ENCODE assay signal across 19 mouse cellular contexts in genomic region chr8:95782628-95783027, GRCm38 (mm10). TPM values are rescaled to one million over a fixed set of nuclear protein-coding genes. Genes with fewer than 3 reads are reported as not detected.
DNase-seq lines count a peak whose midpoint lies in the region; ATAC-seq and TF ChIP-seq lines count a peak whose summit lies in the region.
"Had no signal": no experiment of that assay in that cellular context is flagged by ENCODE, and none has a peak within 500 bp of the region (broad histone marks: within the 10 kb centered on the region; RNA-seq: fewer than 3 reads in every experiment).

No protein-coding gene starts in this region.

- ATAC-seq in heart, postnatal 0 days (ENCODE audit: insufficient read depth, low read depth), result no peak; the same call in 1 of the 2 replicates
- ATAC-seq in kidney, postnatal 0 days (replicated peaks; ENCODE audit: low FRiP score, low read depth), result no peak
- ATAC-seq in midbrain, postnatal 0 days (ENCODE audit: low FRiP score), result no peak
- ATAC-seq in midbrain, embryonic 14.5 days (ENCODE audit: low FRiP score, low TSS enrichment), result no peak
- ATAC-seq: CD4-positive, CD25-positive, alpha-beta regulatory T cell, adult 4 months; forebrain, embryonic 13.5 days; forebrain, postnatal 0 days; hindbrain, embryonic 16.5 days had no signal

- H3K4me3 ChIP-seq in heart, postnatal 0 days (ENCODE audit: low read depth, low read length), result no peak overlapping the region
- no peak overlapping the region for H3K4me3 ChIP-seq in kidney, postnatal 0 days (replicated peaks; ENCODE audit: low read depth, low read length)
- H3K4me3 ChIP-seq in midbrain, postnatal 0 days (ENCODE audit: low read depth, low read length), result no peak overlapping the region
- H3K4me3 ChIP-seq in midbrain, embryonic 14.5 days (replicated peaks; ENCODE audit: low read depth, low read length), result no peak overlapping the region
- H3K4me3 ChIP-seq: embryonic facial prominence, embryonic 10.5 days; forebrain, embryonic 13.5 days had no signal

- no peak overlapping the region for H3K9ac ChIP-seq in heart, postnatal 0 days (replicated peaks; ENCODE audit: low read depth, low read length)
- H3K9ac ChIP-seq in kidney, postnatal 0 days (ENCODE audit: low read depth, low read length), result no peak overlapping the region
- H3K9ac ChIP-seq in midbrain, postnatal 0 days (replicated peaks; ENCODE audit: low read length, poor library complexity, severe bottlenecking), result no peak overlapping the region
- no peak overlapping the region for H3K9ac ChIP-seq in midbrain, embryonic 14.5 days (replicated peaks; ENCODE audit: low read length)
- H3K9ac ChIP-seq: forebrain, embryonic 13.5 days; forebrain, postnatal 0 days had no signal

- no peaks in the 10 kb centered on the region for H3K9me3 ChIP-seq in heart, postnatal 0 days (replicated peaks; ENCODE audit: control insufficient read depth, low read length)
- no peaks in the 10 kb centered on the region for H3K9me3 ChIP-seq in kidney, postnatal 0 days (replicated peaks; ENCODE audit: low read length)
- no peaks in the 10 kb centered on the region for H3K9me3 ChIP-seq in midbrain, postnatal 0 days (ENCODE audit: low read length)
- no peaks in the 10 kb centered on the region for H3K9me3 ChIP-seq in midbrain, embryonic 14.5 days (ENCODE audit: control insufficient read depth, low read length)
- H3K9me3 ChIP-seq: forebrain, embryonic 13.5 days had no signal

- DNase-seq in gastrocnemius, adult 18-20 months (ENCODE audit: low spot score), result peak; percentile 16
- DNase-seq in gastrocnemius, postnatal 10 days, result no peak
- DNase-seq in heart, postnatal 0 days (ENCODE audit: low spot score), result peak; percentile 24
- no peak for DNase-seq in heart, postnatal 36 days
- DNase-seq in kidney, postnatal 0 days (ENCODE audit: low spot score), result no peak
- DNase-seq in kidney, postnatal 10 days, result no peak
- no peak for DNase-seq in midbrain, postnatal 0 days (ENCODE audit: low spot score)
- DNase-seq in midbrain, embryonic 14.5 days, result no peak
- DNase-seq: adrenal gland, postnatal 10 days; B cell, adult 2 months; cerebellum, adult 11-12 months; cerebellum, adult 9-11 months; cerebellum, postnatal 36 days; forebrain, postnatal 0 days; gastrocnemius, postnatal 14 days had no signal

- H3K27ac ChIP-seq in heart, postnatal 0 days (ENCODE audit: low read depth), result no peak overlapping the region
- no peak overlapping the region for H3K27ac ChIP-seq in kidney, postnatal 0 days
- no peak overlapping the region for H3K27ac ChIP-seq in midbrain, postnatal 0 days (ENCODE audit: low read depth, low read length)
- no peak overlapping the region for H3K27ac ChIP-seq in midbrain, embryonic 14.5 days (replicated peaks; ENCODE audit: low read depth, low read length)
- H3K27ac ChIP-seq: embryonic facial prominence, embryonic 10.5 days; forebrain, embryonic 13.5 days had no signal

- intact Hi-C loops in heart, postnatal 36 days (cut with DNase I), result loop anchor here (5.0 kb wide), 1 partner anchor 50 kb away; no protein-coding TSS in a partner anchor

- no peak overlapping the region for H3K4me2 ChIP-seq in heart, postnatal 0 days (ENCODE audit: low read depth, low read length)
- H3K4me2 ChIP-seq in kidney, postnatal 0 days (ENCODE audit: low read length), result no peak overlapping the region
- no peak overlapping the region for H3K4me2 ChIP-seq in midbrain, postnatal 0 days (ENCODE audit: low read depth, low read length, poor library complexity, severe bottlenecking)
- no peak overlapping the region for H3K4me2 ChIP-seq in midbrain, embryonic 14.5 days (ENCODE audit: low read length)
- H3K4me2 ChIP-seq: forebrain, embryonic 13.5 days had no signal

- peak; percentile 37 for TF ChIP-seq CTCF in heart, postnatal 0 days (IDR thresholded peaks at IDR 0.05; ENCODE audit: low read depth)
- 0 out of 2 replicates have a peak, but pooled peaks have one; percentile 9 for TF ChIP-seq CTCF in kidney, postnatal 0 days (IDR thresholded peaks at IDR 0.05; ENCODE audit: low read depth)
- TF ChIP-seq CTCF in midbrain, postnatal 0 days (IDR thresholded peaks at IDR 0.05), result peak; percentile 21; the same call in 1 of the 2 replicates

- no peak for TF ChIP-seq EP300 in heart, postnatal 0 days (IDR thresholded peaks at IDR 0.05; ENCODE audit: low read depth)

- peaks cover 3% of the 10 kb centered on the region; the same call in 1 of the 2 replicates for H3K4me1 ChIP-seq in heart, postnatal 0 days (ENCODE audit: control insufficient read depth, insufficient read depth)
- no peaks in the 10 kb centered on the region for H3K4me1 ChIP-seq in kidney, postnatal 0 days (replicated peaks; ENCODE audit: insufficient read depth, low read length)
- H3K4me1 ChIP-seq in midbrain, postnatal 0 days (ENCODE audit: insufficient read depth, low read length), result no peaks in the 10 kb centered on the region
- H3K4me1 ChIP-seq in midbrain, embryonic 14.5 days (ENCODE audit: control insufficient read depth, insufficient read depth, low read length), result no peaks in the 10 kb centered on the region
- H3K4me1 ChIP-seq: embryonic facial prominence, embryonic 10.5 days; forebrain, embryonic 13.5 days had no signal

- peaks cover 52% of the 10 kb centered on the region for H3K36me3 ChIP-seq in heart, postnatal 0 days (replicated peaks; ENCODE audit: control insufficient read depth, insufficient read depth, low read length)
- peaks cover 44% of the 10 kb centered on the region for H3K36me3 ChIP-seq in kidney, postnatal 0 days (ENCODE audit: insufficient read depth, low read length)
- H3K36me3 ChIP-seq in midbrain, postnatal 0 days (ENCODE audit: insufficient read depth, low read length), result peaks cover 19% of the 10 kb centered on the region
- peaks cover 57% of the 10 kb centered on the region for H3K36me3 ChIP-seq in midbrain, embryonic 14.5 days (ENCODE audit: control insufficient read depth, insufficient read depth, low read length)

- H3K27me3 ChIP-seq in heart, postnatal 0 days (ENCODE audit: control insufficient read depth, insufficient read depth, low read length), result no peaks in the 10 kb centered on the region
- H3K27me3 ChIP-seq in kidney, postnatal 0 days (ENCODE audit: insufficient read depth, low read length), result no peaks in the 10 kb centered on the region
- no peaks in the 10 kb centered on the region for H3K27me3 ChIP-seq in midbrain, postnatal 0 days (ENCODE audit: insufficient read depth, low read length)
- no peaks in the 10 kb centered on the region for H3K27me3 ChIP-seq in midbrain, embryonic 14.5 days (ENCODE audit: control insufficient read depth, insufficient read depth, low read length)
- H3K27me3 ChIP-seq: forebrain, embryonic 13.5 days had no signal

RNA-seq across cellular contexts. Expression of gene Cnot1, which starts 24.6 kb away (rescaled TPM):
- 10 to 100 TPM; 63.3 to 67.2 TPM for total RNA-seq in gastrocnemius, adult 18-20 months (2021)
- 10 to 100 TPM; 70.8 to 94.6 TPM for total RNA-seq in gastrocnemius, postnatal 10 days (2021)
- 203 and 290 TPM in 2 replicates for total RNA-seq in heart, postnatal 0 days (2014; rRNA removed; ENCODE audit: low replicate concordance)
- 21.0 and 22.7 TPM in 2 replicates for polyA plus RNA-seq in heart, postnatal 0 days (2015; fragmentation: Nextera tagmentation; extraction: Ambion mirVana)
- total RNA-seq in heart, postnatal 36 days (2021), result 100 to 1,000 TPM; 119 to 124 TPM
- polyA plus RNA-seq in kidney, postnatal 0 days (2015; fragmentation: Nextera tagmentation; extraction: Ambion mirVana), result 28.7 and 34.9 TPM in 2 replicates
- total RNA-seq in midbrain, postnatal 0 days (2014; rRNA removed), result 177 and 187 TPM in 2 replicates
- polyA plus RNA-seq in midbrain, postnatal 0 days (2015; fragmentation: Nextera tagmentation; extraction: Ambion mirVana), result 23.6 and 26.9 TPM in 2 replicates
- polyA plus RNA-seq in midbrain, embryonic 14.5 days (2014; fragmentation: Nextera tagmentation; extraction: Ambion mirVana), result 50.8 and 76.9 TPM in 2 replicates

RNA-seq across cellular contexts. Expression of gene Sap18b, which starts 42.5 kb away (rescaled TPM):
- 10 to 100 TPM; 85.3 to 91.9 TPM for total RNA-seq in gastrocnemius, adult 18-20 months (2021)
- total RNA-seq in gastrocnemius, postnatal 10 days (2021), result 10 to 100 TPM; 96.4 to 97.1 TPM
- total RNA-seq in heart, postnatal 0 days (2014; rRNA removed; ENCODE audit: low replicate concordance), result 65.4 and 65.9 TPM in 2 replicates
- polyA plus RNA-seq in heart, postnatal 0 days (2015; fragmentation: Nextera tagmentation; extraction: Ambion mirVana), result 283 and 292 TPM in 2 replicates
- 10 to 100 TPM; 87.1 to 90.7 TPM for total RNA-seq in heart, postnatal 36 days (2021)
- 414 and 422 TPM in 2 replicates for polyA plus RNA-seq in kidney, postnatal 0 days (2015; fragmentation: Nextera tagmentation; extraction: Ambion mirVana)
- 45.3 and 60.0 TPM in 2 replicates for total RNA-seq in midbrain, postnatal 0 days (2014; rRNA removed)
- 273 and 280 TPM in 2 replicates for polyA plus RNA-seq in midbrain, postnatal 0 days (2015; fragmentation: Nextera tagmentation; extraction: Ambion mirVana)
- polyA plus RNA-seq in midbrain, embryonic 14.5 days (2014; fragmentation: Nextera tagmentation; extraction: Ambion mirVana), result 225 and 233 TPM in 2 replicates

Comparison
In these comparisons a context has a peak if more than half of its experiments do, and no peak if none do; other contexts are left out.
1. DNase-seq: peak in gastrocnemius, adult 18-20 months (single experiment) and heart, postnatal 0 days (single experiment); none in gastrocnemius, postnatal 10 days (single experiment), heart, postnatal 36 days (0 of 2), kidney, postnatal 0 days (single experiment), kidney, postnatal 10 days (single experiment), midbrain, postnatal 0 days (single experiment) and midbrain, embryonic 14.5 days (single experiment).
2. Peak in every context shown above with its lines, with median percentiles within 50 percentile points of each other: CTCF ChIP-seq.